Mouse (Mus musculus) midbrain, embryonic 15.5 days (tissue): ENCODE measurements around the gene Sp2. TPM values are rescaled to one million over a fixed set of nuclear protein-coding genes. Genes with fewer than 3 reads are reported as not detected.

Experiments used
- ATAC-seq: fragments of 200-750 bp; cut with Nextera tagmentation; replicated peaks from 2 replicates; pipeline ENCODE4 v1.8.0; 2017; ENCODE audit warnings: moderate TSS enrichment
- H3K27ac ChIP-seq: fragments of 300-500 bp; sonication (generic); 2 replicates; pipeline ENCODE4 v1.5.1; 2015; ENCODE audit warnings: mild to moderate bottlenecking, inconsistent platforms
- H3K27me3 ChIP-seq: fragments of 300-500 bp; sonication (generic); replicated peaks from 2 replicates; pipeline ENCODE4 v1.6.1; 2015; ENCODE audit warnings: inconsistent platforms
- H3K36me3 ChIP-seq: fragments of 300-500 bp; sonication (generic); replicated peaks from 2 replicates; pipeline ENCODE4 v1.6.1; 2015; ENCODE audit warnings: inconsistent platforms
- H3K4me1 ChIP-seq: fragments of 300-500 bp; sonication (generic); 2 replicates; pipeline ENCODE4 v1.6.1; 2015; ENCODE audit warnings: inconsistent platforms
- H3K4me2 ChIP-seq: fragments of 300-500 bp; sonication (generic); 2 replicates; pipeline ENCODE4 v1.6.1; 2015; ENCODE audit warnings: inconsistent platforms, mild to moderate bottlenecking, moderate library complexity
- H3K4me3 ChIP-seq: fragments of 300-500 bp; sonication (generic); 2 replicates; pipeline ENCODE4 v1.5.1; 2015; ENCODE audit warnings: mild to moderate bottlenecking, inconsistent platforms
- H3K9ac ChIP-seq: fragments of 300-500 bp; sonication (generic); 2 replicates; pipeline ENCODE4 v1.6.1; 2015; ENCODE audit warnings: mild to moderate bottlenecking, inconsistent platforms
- H3K9me3 ChIP-seq: fragments of 300-500 bp; sonication (generic); 2 replicates; pipeline ENCODE4 v1.6.1; 2016; ENCODE audit warnings: inconsistent platforms
- WGBS: fragments of 180-500 bp; shearing (Covaris S2); methylation state at CpG from one replicate; pipeline ENCODE4 v1.1.7; 2015; ENCODE audit warnings: mixed read lengths; 5-methylcytosine and 5-hydroxymethylcytosine counted together
- polyA plus RNA-seq: library from polyadenylated mRNA; unstranded; fragments of >200 nt; fragmentation: Nextera tagmentation; extraction: Ambion mirVana; gene quantifications from 2 replicates; pipeline ENCODE4 v1.2.1, GENCODE M21; 2015

Sp2 gene
- polyA plus RNA-seq, 1 experiment from 2014 or later = 16.2 TPM

DNA sequence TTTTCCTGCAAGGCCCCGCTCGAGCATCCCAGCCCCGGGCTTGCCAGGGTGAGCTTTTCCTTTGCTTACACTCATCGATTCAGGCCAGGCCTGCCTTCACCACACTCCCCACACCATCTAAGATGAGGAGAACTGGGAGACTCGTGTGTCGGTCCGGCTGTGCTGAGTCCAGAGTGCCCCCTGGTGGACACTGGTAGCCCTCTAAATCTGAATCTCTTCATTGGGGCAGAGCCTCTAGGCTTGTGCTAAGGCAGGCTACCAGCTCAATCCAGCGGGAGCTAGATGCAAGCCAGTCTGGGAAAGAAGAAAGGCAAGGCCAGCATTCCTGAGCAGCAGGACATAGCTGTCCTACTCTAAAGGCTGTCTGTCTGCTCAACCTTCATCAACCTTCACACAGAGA, 19.2 kb downstream of the Sp2 start:
- Histone ChIP-seq H3K4me3 (no peak overlapping the region), H3K4me2 (no peak overlapping the region), H3K27ac (no peak overlapping the region), H3K9ac (no peak overlapping the region), H3K4me1 (peaks cover 7% of the 10 kb centered on the region; the same call in 1 of the 2 replicates), H3K9me3 (no peaks in the 10 kb centered on the region), H3K27me3 (no peaks in the 10 kb centered on the region), H3K36me3 (peaks cover 25% of the 10 kb centered on the region)
- ATAC-seq = peak; percentile 52; the same call in 1 of the 2 replicates
- 17% methylated on average over 8 of the region's 8 CpGs for WGBS

DNA sequence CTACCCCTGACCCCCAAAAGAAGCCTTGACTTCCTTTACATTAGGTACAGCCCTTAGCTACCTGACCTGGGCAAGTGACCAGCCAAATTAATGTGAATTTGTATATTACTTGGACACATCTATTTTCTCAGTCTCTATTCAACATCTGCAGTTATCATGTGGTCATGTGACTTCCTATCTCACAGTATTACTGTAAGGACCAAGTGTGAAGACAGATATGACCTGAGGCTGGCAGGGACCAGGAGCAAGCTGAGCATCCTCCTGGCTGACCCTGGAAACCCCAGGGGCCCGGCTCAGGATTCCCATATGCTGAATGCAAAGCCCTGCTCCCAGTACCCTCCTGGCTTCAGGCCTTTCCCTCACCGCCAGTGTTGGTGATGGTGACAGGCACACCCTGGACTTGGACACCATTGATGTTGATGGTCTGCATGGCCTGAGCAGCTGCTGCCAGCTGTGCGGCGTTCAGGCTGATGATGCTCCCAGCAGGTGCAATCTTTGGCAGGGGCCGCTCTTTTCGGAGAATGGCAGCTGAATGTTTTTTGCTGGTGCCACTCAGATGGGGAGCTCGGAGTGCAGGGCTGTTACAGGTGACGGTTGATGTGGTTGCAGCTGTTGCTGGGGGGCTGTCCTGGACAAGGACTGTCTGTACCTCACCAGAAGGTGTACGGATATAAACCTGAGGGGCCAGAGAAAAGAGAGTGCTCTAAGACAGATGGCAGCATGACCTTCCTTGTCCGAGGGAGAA, 25.5 kb downstream of the Sp2 start:
- ATAC-seq = no peak
- Histone ChIP-seq H3K9ac (no peak overlapping the region), H3K4me2 (no peak overlapping the region), H3K4me1 (no peaks in the 10 kb centered on the region), H3K4me3 (no peak overlapping the region), H3K27me3 (no peaks in the 10 kb centered on the region), H3K36me3 (peaks cover 53% of the 10 kb centered on the region), H3K27ac (no peak overlapping the region), H3K9me3 (no peaks in the 10 kb centered on the region)
- WGBS = 92% methylated on average over 10 of the region's 10 CpGs

DNA sequence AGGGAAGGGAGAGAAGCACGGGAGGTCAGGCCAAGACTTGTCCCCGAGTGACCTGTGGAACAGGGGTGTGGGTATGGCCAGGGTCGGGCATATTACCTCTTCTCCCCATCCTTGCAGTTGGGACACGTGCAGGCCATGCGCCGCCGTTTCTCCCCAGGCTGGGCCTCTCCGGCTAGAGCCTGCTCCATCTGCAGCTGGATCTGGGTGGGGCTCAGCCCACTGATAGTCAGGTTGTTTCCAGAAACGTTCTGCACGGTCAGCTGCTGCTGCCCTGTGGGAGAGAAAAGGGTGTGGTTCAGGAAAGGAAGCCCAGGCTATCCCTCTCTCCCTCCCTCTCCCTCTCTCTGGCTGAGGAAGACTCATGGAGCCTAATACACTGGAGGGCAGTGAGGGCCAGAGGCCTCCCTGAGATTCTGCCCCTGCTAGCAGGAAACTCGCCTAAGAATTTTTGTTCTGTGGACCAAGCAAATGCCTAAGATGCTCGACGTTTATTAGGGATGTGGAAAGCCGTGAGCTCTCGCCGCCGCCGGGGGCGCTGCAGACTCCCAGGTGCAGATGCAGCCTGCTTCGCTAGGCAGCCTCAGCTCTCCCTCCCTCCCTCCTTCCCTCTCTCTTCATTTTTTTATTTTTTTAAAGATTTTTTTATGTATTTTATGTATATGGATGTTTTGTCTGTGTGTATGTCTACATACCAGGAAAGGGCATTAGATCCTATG, 26.6 kb downstream of the Sp2 start:
- H3K4me3 ChIP-seq = no peak overlapping the region
- 60% methylated on average over 20 of the region's 20 CpGs for WGBS
- no peak for ATAC-seq
- H3K36me3 ChIP-seq = peaks cover 53% of the 10 kb centered on the region
- H3K9ac ChIP-seq = no peak overlapping the region
- no peak overlapping the region for H3K27ac ChIP-seq
- H3K4me2 ChIP-seq = no peak overlapping the region
- H3K9me3 ChIP-seq = no peaks in the 10 kb centered on the region
- no peaks in the 10 kb centered on the region for H3K4me1 ChIP-seq
- H3K27me3 ChIP-seq = no peaks in the 10 kb centered on the region

DNA sequence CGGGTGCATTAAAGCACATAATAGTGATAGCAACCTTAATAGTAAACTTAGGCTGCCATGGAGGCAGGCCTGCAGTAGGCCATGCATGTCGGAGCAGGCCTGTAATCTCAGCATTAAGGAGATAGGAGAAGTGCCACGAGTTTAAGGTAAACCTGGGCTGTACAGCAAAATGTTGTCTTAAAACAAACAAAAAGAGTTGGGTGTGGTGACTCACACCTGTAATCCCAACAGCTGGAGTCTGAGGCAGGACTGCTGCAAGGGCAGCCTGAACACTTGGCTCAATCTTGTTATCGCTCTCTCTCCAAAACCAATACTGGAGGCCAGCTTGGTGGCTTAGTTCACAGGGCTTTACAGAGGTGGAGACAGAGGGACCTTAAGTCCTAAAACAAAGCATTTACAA, 27.7 kb downstream of the Sp2 start:
- ATAC-seq = no peak
- Histone ChIP-seq H3K4me2 (no peak overlapping the region), H3K36me3 (peaks cover 48% of the 10 kb centered on the region), H3K9ac (no peak overlapping the region), H3K27ac (no peak overlapping the region), H3K4me1 (no peaks in the 10 kb centered on the region), H3K4me3 (no peak overlapping the region), H3K9me3 (no peaks in the 10 kb centered on the region), H3K27me3 (no peaks in the 10 kb centered on the region)
- WGBS = 93% methylated on average over 4 of the region's 4 CpGs

DNA sequence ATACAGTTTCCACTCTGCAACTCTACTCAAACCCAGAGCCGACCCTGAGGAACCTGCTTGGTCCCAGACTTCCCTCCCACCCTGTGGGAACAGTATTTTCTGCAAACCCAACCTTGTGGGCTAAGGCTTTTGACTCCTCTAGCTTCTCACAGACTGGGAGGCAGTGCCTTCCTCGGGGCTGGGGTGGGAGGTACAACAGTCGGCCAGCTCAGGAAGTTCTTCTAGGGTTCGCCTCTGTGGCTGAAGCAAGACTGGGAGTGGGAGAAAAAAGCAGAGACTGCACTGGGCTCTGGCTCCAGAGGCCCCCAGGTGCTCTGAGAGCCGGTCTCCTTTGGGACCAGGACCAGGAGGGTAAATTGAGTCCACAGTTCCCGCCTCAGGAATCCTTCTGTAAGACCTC, 29.9 kb downstream of the Sp2 start:
- Histone ChIP-seq H3K4me3 (no peak overlapping the region), H3K4me1 (no peaks in the 10 kb centered on the region), H3K9me3 (no peaks in the 10 kb centered on the region), H3K36me3 (peaks cover 39% of the 10 kb centered on the region; the same call in 1 of the 2 replicates), H3K27ac (no peak overlapping the region), H3K27me3 (no peaks in the 10 kb centered on the region), H3K9ac (no peak overlapping the region), H3K4me2 (no peak overlapping the region)
- no peak for ATAC-seq
- WGBS = 84% methylated on average over 6 of the region's 6 CpGs

DNA sequence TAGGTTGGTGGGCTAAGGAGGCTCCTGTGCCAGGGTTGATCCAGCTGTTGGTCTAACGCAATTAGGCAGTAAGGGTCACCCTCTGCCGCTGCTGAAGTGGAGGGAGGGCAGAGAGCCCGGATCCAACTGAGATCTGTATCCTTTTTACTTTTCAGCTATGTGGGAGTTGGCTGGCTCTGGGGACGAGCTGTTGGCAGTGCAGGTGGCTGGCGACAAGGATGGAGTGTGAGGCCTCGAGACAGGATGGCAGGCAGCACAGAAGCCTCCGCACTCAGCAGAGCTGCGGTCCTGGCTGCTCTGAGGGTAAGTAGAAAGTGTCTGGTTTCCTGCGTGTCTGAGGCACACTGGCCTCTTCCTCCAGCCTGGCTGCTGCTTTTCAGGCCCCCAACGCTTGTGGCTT, 30.3 kb downstream of the Sp2 start:
- Histone ChIP-seq H3K36me3 (peaks cover 39% of the 10 kb centered on the region; the same call in 1 of the 2 replicates), H3K4me1 (no peaks in the 10 kb centered on the region), H3K27ac (no peak overlapping the region), H3K9me3 (no peaks in the 10 kb centered on the region), H3K9ac (no peak overlapping the region), H3K4me2 (no peak overlapping the region), H3K4me3 (no peak overlapping the region), H3K27me3 (no peaks in the 10 kb centered on the region)
- ATAC-seq = no peak
- 87% methylated on average over 10 of the region's 10 CpGs for WGBS

DNA sequence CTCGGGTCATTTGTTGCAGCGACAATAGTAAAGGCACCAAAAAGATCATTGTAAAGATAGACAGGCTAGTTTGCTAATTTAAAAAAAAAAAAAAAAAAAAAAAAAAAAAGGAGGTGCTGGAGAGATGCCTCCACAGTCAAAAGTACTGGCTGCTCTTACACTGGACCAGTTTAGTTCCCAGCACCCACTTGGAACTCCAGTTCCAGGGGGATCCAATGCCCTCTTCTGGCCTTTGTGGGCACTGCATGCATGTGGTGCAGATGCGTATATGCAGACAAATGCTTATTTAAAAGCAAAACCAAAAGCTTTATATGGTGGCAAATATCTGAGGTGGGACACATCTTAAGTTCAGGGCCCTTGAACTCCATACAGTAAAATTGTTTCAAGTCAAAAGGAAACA, 32.0 kb downstream of the Sp2 start:
- H3K27me3 ChIP-seq = no peaks in the 10 kb centered on the region
- no peak overlapping the region for H3K4me3 ChIP-seq
- peaks cover 26% of the 10 kb centered on the region; the same call in 1 of the 2 replicates for H3K36me3 ChIP-seq
- no peak overlapping the region for H3K9ac ChIP-seq
- H3K4me1 ChIP-seq = no peaks in the 10 kb centered on the region
- no peaks in the 10 kb centered on the region for H3K9me3 ChIP-seq
- WGBS = 95% methylated on average over 3 of the region's 3 CpGs
- no peak for ATAC-seq
- H3K4me2 ChIP-seq = no peak overlapping the region
- H3K27ac ChIP-seq = no peak overlapping the region

DNA sequence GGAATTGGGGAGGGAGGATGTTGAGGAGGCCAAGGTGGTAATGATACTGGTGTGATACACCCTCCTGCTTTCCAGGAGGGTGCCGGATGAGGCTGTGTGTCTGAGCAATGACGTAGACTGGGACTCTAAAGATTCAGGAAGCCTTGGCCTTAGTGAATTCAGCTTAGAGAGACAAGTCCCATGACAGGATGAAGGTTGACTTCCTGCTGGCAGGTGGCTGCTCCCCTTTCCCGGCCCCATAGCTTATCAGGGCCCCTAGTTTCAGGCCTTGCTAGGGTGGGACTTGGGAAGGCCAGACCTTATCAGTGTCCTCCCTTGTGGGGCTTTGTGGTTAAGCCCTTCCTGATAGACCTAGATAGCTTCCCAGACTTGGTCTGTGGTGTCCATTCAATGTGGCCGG, 34.9 kb downstream of the Sp2 start:
- 94% methylated on average over 4 of the region's 4 CpGs for WGBS
- Histone ChIP-seq H3K4me3 (no peak overlapping the region), H3K4me1 (peaks cover 18% of the 10 kb centered on the region), H3K4me2 (no peak overlapping the region), H3K9ac (no peak overlapping the region), H3K27me3 (no peaks in the 10 kb centered on the region), H3K9me3 (no peaks in the 10 kb centered on the region), H3K36me3 (peaks cover 15% of the 10 kb centered on the region; the same call in 1 of the 2 replicates), H3K27ac (no peak overlapping the region)
- no peak for ATAC-seq

DNA sequence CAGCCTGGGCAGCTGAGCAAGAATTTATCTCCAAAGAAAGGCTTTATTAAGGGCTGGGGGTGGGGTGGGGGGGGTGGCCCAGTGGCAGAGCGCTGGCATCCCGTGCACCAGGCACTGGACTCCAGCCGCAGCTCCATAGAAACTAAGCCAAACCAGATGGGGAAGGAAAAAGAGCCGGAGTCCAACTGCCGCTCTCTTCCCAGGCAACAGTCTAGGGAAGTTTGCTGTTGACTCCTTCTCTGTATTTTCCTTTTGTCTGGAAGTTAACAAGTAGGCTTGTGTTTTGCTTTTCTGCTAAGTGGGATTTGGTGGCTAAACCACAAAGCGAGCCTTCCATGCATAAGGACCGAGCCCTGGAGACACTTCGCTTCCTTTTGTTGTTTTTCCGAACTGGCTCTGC, 36.3 kb downstream of the Sp2 start:
- Histone ChIP-seq H3K9me3 (no peaks in the 10 kb centered on the region), H3K27ac (peak overlapping the region; percentile 51; the same call in 1 of the 2 replicates), H3K27me3 (no peaks in the 10 kb centered on the region; the same call in 1 of the 2 replicates), H3K9ac (no peak overlapping the region), H3K36me3 (peaks cover 4% of the 10 kb centered on the region; the same call in 1 of the 2 replicates), H3K4me1 (peaks cover 18% of the 10 kb centered on the region), H3K4me2 (no peak overlapping the region), H3K4me3 (no peak overlapping the region)
- ATAC-seq = no peak
- 75% methylated on average over 9 of the region's 9 CpGs for WGBS

DNA sequence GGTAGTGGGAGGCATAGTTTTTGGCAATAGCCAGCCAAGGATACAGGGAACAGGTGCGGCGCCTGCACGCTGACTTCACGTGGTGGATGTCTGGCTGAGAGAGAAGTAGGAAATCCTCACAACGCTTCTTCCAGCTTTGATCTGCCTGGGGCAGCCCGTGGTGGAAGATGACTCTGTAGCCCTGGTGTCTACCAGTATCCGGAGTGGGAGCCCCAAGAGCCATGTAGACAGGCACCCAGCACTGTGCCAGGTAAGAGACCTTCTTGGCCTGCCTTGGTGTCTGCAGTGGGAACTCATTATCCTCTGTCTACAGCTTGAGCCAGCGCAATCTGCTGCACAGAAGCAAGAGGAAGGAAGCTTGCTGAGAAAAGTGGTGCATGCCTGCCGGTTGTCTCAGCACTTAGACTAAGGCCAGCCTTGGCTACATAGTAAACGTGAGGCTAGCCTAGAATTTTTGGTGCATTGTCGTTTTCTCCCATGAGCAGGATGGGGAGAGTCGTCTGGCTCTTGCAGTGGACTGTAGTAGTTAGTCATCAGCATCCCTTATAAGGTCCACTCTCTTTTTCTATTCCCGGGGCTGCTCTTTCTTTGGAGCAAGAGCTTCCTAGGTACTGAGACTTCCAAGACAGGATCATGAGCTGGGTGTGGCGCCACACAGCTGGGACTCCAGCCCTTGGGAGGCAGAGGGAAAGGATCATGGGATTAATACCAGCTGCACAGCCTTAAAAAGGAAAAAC, 37.7 kb downstream of the Sp2 start:
- ATAC-seq = no peak
- H3K9me3 ChIP-seq = no peaks in the 10 kb centered on the region
- H3K4me3 ChIP-seq = peak overlapping the region; percentile 64
- H3K27ac ChIP-seq = no peak overlapping the region
- H3K9ac ChIP-seq = peak overlapping the region; percentile 51; the same call in 1 of the 2 replicates
- no peaks in the 10 kb centered on the region for H3K36me3 ChIP-seq
- 87% methylated on average over 14 of the region's 14 CpGs for WGBS
- peak overlapping the region; percentile 93 for H3K4me2 ChIP-seq
- no peaks in the 10 kb centered on the region; the same call in 1 of the 2 replicates for H3K27me3 ChIP-seq
- peaks cover 18% of the 10 kb centered on the region for H3K4me1 ChIP-seq

DNA sequence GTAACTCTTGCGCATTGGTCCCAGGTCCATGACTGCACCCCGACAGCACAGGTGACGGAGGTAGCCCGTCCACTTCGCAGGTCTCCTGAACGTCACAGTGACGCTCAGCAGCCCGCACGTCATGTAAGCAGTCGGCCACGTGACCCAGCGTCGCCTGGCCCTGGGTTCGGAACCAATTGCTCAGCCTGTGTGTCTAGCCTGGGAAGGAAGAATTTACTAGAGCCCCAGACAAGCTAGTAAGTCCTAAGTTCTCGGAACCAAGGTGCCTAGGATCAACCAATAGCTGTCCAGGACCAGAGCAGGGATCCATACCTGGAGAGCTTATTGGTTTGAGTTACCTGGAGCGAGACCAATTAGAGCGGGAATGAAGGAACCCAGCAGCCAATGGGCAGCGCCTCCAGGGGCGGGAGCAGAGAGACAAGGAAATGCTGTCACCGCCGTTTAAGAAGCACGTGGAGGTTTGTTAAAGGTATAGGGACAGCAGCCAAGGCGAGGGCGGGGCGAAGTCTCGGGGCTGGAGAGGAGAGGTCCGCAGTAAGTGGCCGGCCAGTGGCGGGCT, 38.9 kb downstream of the Sp2 start, which contains the start of gene Pnpo:
Gene Pnpo (minus strand): TSS at position 241 of the 559 bp plus-strand sequence.
- peak; percentile 98 for ATAC-seq
- peak within 1 kb of the TSS; percentile 51 for H3K9ac ChIP-seq
- H3K4me3 ChIP-seq = peak within 1 kb of the TSS; percentile 64
- peak within 1 kb of the TSS; percentile 72 for H3K27ac ChIP-seq
- under 1% methylated on average over 29 of the region's 29 CpGs for WGBS
- H3K27me3 ChIP-seq = no peaks in the 10 kb centered on the region; the same call in 1 of the 2 replicates
- no peaks in the 10 kb centered on the region for H3K9me3 ChIP-seq
- peaks cover 18% of the 10 kb centered on the region for H3K4me1 ChIP-seq
- no peaks in the 10 kb centered on the region for H3K36me3 ChIP-seq
- peak within 1 kb of the TSS; percentile 93 for H3K4me2 ChIP-seq
